Mouse (Mus musculus) layer of hippocampus, adult 2 months (tissue): ENCODE results near the gene Ifi47. TPM values are rescaled to one million over a fixed set of nuclear protein-coding genes. Genes with fewer than 3 reads are reported as not detected.

Experiments used
- DNase-seq, 2 experiments: peaks; one replicate each; pipeline ENCODE4 v3.0.0; 2022; ENCODE audit warnings: low spot score in 2 of 2
- H3K27ac ChIP-seq: fragments of 200-600 bp; 2 replicates; pipeline ENCODE4 v1.8.1; 2022
- H3K4me3 ChIP-seq: fragments of 200-600 bp; 2 replicates; pipeline ENCODE4 v1.8.1; 2022; ENCODE audit warnings: mild to moderate bottlenecking
- CTCF ChIP-seq: fragments of 200-600 bp; conservative IDR thresholded peaks from 2 replicates; pipeline ENCODE4 v1.8.1; 2022; ENCODE audit warnings: antibody characterized with exemption, mild to moderate bottlenecking, moderate library complexity
- total RNA-seq, 2 experiments: library from RNA; stranded (reverse); gene quantifications; 2 replicates each; pipeline ENCODE4 v1.2.3; 2021

Ifi47 gene
- total RNA-seq, 2 experiments from 2014 or later = 0.41 to 0.56 TPM

GRCm38 (mm10) chr11:49119635-49120034 lies 43.2 kb downstream of the Ifi47 start:
- TF ChIP-seq CTCF = no peak
- Histone ChIP-seq H3K4me3 (no peak overlapping the region), H3K27ac (no peak overlapping the region)
- DNase-seq = no peak

- no peak for DNase-seq
- no peak for TF ChIP-seq CTCF
- Histone ChIP-seq H3K27ac (no peak overlapping the region), H3K4me3 (no peak overlapping the region)
These were observed 47.8 kb downstream of the Ifi47 start for GRCm38 (mm10) chr11:49124169-49124568.

GRCm38 (mm10) chr11:49141974-49142373 lies 65.6 kb downstream of the Ifi47 start, which contains the start of gene Olfr1395:
Gene Olfr1395, plus strand, starts transcription at chr11:49142274.
- no peak for DNase-seq
- TF ChIP-seq CTCF = no peak
- Histone ChIP-seq H3K4me3 (no peak within 1 kb of the TSS), H3K27ac (no peak within 1 kb of the TSS)

Other genes with a start within 250 kb of the Ifi47 start
- gene Gm12184, start 249.9 kb upstream of the Ifi47 start, total RNA-seq = 1 to 10 TPM in 1 of 2 experiments, under 1 TPM in 1; 0.79 to 1.3 TPM
- gene Irgm1, start 204.9 kb upstream of the Ifi47 start, total RNA-seq = 1 to 10 TPM; 3.6 to 4.3 TPM
- under 1 TPM; 0.12 to 0.38 TPM for gene Gm5431, start 174.4 kb upstream of the Ifi47 start, total RNA-seq
- 1 to 10 TPM; 1.2 to 1.3 TPM for gene Psme2b, start 130.4 kb upstream of the Ifi47 start, total RNA-seq
- not detected for gene Olfr56, start 97.7 kb upstream of the Ifi47 start, total RNA-seq
- 1 to 10 TPM in 1 of 2 experiments, under 1 TPM in 1; 0.91 to 1.8 TPM for gene 9930111J21Rik1, start 97.2 kb upstream of the Ifi47 start, total RNA-seq
- gene Gm12185, start 84.4 kb upstream of the Ifi47 start, total RNA-seq = under 1 TPM; 0.13 to 0.25 TPM
- under 1 TPM; 0.27 to 0.54 TPM for gene Tgtp1, start 82.4 kb upstream of the Ifi47 start, total RNA-seq
- gene 9930111J21Rik2, start 25.3 kb upstream of the Ifi47 start, total RNA-seq = 1 to 10 TPM; 1.0 to 2.0 TPM
- gene Tgtp2, start 12.4 kb upstream of the Ifi47 start, total RNA-seq = under 1 TPM in 1 of 2 experiments, not detected in 1; 0.59 TPM
- gene Olfr1396, start 38.3 kb downstream of the Ifi47 start, total RNA-seq = not detected
- gene Olfr1395, start 65.7 kb downstream of the Ifi47 start, total RNA-seq = not detected
- gene Olfr1394, start 77.8 kb downstream of the Ifi47 start, total RNA-seq = not detected
- not detected for gene Btnl9, start 110.6 kb downstream of the Ifi47 start, total RNA-seq
- 10 to 100 TPM; 46.7 to 51.2 TPM for gene Zfp62, start 126.7 kb downstream of the Ifi47 start, total RNA-seq
- 10 to 100 TPM; 62.1 to 64.3 TPM for gene Mgat1, start 167.6 kb downstream of the Ifi47 start, total RNA-seq
- not detected for gene Olfr1393, start 201.7 kb downstream of the Ifi47 start, total RNA-seq
- gene Olfr1392, start 208.7 kb downstream of the Ifi47 start, total RNA-seq = not detected
- gene Olfr10, start 228.2 kb downstream of the Ifi47 start, total RNA-seq = not detected
- not detected for gene Olfr1391, start 246.2 kb downstream of the Ifi47 start, total RNA-seq